Mouse (Mus musculus) midbrain, embryonic 16.5 days (tissue): Measurements from ENCODE around the gene Nup214. TPM values are rescaled to one million over a fixed set of nuclear protein-coding genes. Genes with fewer than 3 reads are reported as not detected.

Experiments used
- ATAC-seq: fragments of 200-750 bp; cut with Nextera tagmentation; 2 replicates; pipeline ENCODE4 v1.8.0; 2017; ENCODE audit warnings: moderate TSS enrichment
- H3K27ac ChIP-seq: fragments of 300-500 bp; sonication (generic); 2 replicates; pipeline ENCODE4 v1.5.1; 2014; ENCODE audit warnings: mild to moderate bottlenecking, low read length, mixed read lengths
- H3K27me3 ChIP-seq: fragments of 300-500 bp; sonication (generic); 2 replicates; pipeline ENCODE4 v1.6.1; 2014; ENCODE audit warnings: low read depth, low read length, mixed read lengths; ENCODE audit not compliant: control insufficient read depth, insufficient read depth
- H3K36me3 ChIP-seq: fragments of 300-500 bp; sonication (generic); 2 replicates; pipeline ENCODE4 v1.6.1; 2014; ENCODE audit warnings: mild to moderate bottlenecking, low read length, moderate library complexity, mixed read lengths; ENCODE audit not compliant: control insufficient read depth, insufficient read depth
- H3K4me1 ChIP-seq: fragments of 300-500 bp; sonication (generic); 2 replicates; pipeline ENCODE4 v1.6.1; 2014; ENCODE audit warnings: mild to moderate bottlenecking, low read length, mixed read lengths; ENCODE audit not compliant: control insufficient read depth, insufficient read depth
- H3K4me2 ChIP-seq: fragments of 300-500 bp; sonication (generic); 2 replicates; pipeline ENCODE4 v1.6.1; 2014; ENCODE audit warnings: mild to moderate bottlenecking, low read length, mixed read lengths
- H3K4me3 ChIP-seq: fragments of 300-500 bp; sonication (generic); 2 replicates; pipeline ENCODE4 v1.5.1; 2014; ENCODE audit warnings: low read depth, mild to moderate bottlenecking, low read length, moderate library complexity, mixed read lengths
- H3K9ac ChIP-seq: fragments of 300-500 bp; sonication (generic); 2 replicates; pipeline ENCODE4 v1.6.1; 2014; ENCODE audit warnings: low read depth, low read length, mixed read lengths
- H3K9me3 ChIP-seq: fragments of 300-500 bp; sonication (generic); replicated peaks from 2 replicates; pipeline ENCODE4 v1.6.1; 2014; ENCODE audit warnings: mild to moderate bottlenecking, low read length, mixed read lengths; ENCODE audit not compliant: control insufficient read depth, poor library complexity, severe bottlenecking
- whole genome bisulfite sequencing: fragments of 180-500 bp; shearing (Covaris S2); extraction: QIAGEN DNeasy Blood & Tissue Kit; methylation state at CpG from one replicate; pipeline ENCODE4 v1.1.7; 2014; 5-methylcytosine and 5-hydroxymethylcytosine counted together
- microRNA-seq: library from miRNA; unstranded; fragments of <30 nt; microRNA quantifications from one replicate; pipeline ENCODE4, GENCODE M21; 2017
- polyA plus RNA-seq: library from polyadenylated mRNA; unstranded; fragments of >200 nt; fragmentation: Nextera tagmentation; extraction: Ambion mirVana; gene quantifications from 2 replicates; pipeline ENCODE4 v1.2.1, GENCODE M21; 2015

Nup214 gene
- polyA plus RNA-seq, 1 experiment from 2014 or later = 63.9 TPM

DNA sequence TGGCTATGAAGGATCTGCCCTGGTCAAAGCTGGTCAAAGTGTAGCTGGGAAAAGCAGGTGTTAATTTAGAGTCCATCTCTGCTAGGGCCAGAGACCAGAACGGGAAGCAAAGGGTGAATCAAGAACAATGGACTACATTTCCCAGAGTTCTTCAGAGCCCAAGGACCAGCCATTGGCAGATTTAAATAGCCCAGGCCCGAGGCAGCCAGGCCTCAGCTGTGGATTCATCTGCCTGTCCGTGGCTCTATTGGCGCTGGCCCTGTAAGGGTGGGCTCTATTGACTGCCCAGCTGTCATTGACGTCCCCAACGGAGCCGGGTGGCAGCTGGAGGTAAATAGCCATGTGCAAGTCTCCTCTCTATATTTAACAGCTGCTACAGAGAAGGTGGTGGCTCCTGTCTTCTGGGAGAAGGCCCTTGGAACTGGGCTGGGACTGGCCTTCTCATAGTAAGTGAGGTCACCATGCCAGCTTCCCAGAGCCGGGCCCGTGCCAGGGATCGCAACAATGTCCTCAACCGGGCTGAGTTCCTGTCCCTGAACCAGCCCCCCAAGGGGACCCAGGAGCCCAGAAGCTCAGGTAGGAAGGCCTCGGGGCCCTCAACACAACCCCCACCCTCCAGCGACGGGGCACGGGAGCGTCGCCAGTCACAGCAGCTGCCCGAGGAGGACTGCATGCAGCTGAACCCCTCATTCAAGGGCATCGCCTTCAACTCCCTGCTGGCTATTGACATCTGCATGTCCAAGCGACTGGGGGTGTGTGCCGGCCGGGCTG is 121.3 kb downstream of the Nup214 start, which contains the start of gene Plpp7:
Gene Plpp7, plus strand, starts transcription at position 178 of the 771 bp plus-strand sequence.
- 38% methylated on average over 22 of the region's 22 CpGs for WGBS
- Histone ChIP-seq H3K4me2 (peak within 1 kb of the TSS; percentile 94), H3K9me3 (no peaks in the 10 kb centered on the region), H3K27ac (peak within 1 kb of the TSS; percentile 80), H3K4me1 (peaks cover 12% of the 10 kb centered on the region), H3K4me3 (peak within 1 kb of the TSS; percentile 53), H3K36me3 (peaks cover 6% of the 10 kb centered on the region; the same call in 1 of the 2 replicates), H3K27me3 (no peaks in the 10 kb centered on the region), H3K9ac (peak within 1 kb of the TSS; percentile 85)
- ATAC-seq = peak; percentile 93

- H3K4me1 ChIP-seq = peaks cover 12% of the 10 kb centered on the region
- ATAC-seq = no peak; the same call in 1 of the 2 replicates
- no peak overlapping the region for H3K27ac ChIP-seq
- no peaks in the 10 kb centered on the region for H3K27me3 ChIP-seq
- peak overlapping the region; percentile 53 for H3K4me3 ChIP-seq
- H3K36me3 ChIP-seq = peaks cover 6% of the 10 kb centered on the region; the same call in 1 of the 2 replicates
- 79% methylated on average over 10 of the region's 10 CpGs for WGBS
- H3K9me3 ChIP-seq = no peaks in the 10 kb centered on the region
- peak overlapping the region; percentile 94 for H3K4me2 ChIP-seq
- peak overlapping the region; percentile 85 for H3K9ac ChIP-seq
These were observed 121.8 kb downstream of the Nup214 start for GRCm38 (mm10) chr2:32096122-32096420.

DNA sequence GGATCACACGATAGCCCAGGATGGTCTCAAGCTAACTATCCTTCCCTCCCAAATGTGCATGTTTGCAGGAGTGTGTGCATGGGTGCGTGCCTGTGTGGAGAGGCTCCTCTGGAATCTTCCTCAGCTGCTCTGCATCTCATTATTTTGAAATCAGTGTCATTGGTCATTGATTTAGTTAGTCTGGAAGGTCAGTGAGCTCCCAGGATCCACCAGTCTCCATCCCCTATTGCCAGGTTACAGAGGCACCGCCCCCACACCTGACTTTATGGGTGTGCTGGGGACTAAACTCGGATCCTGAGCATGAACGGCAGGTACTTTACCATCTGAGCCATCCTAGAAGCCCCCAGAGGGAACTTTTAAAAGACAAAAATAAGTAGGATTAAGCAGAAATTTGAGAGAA is 128.7 kb downstream of the Nup214 start:
- Histone ChIP-seq H3K4me1 (no peaks in the 10 kb centered on the region), H3K4me2 (no peak overlapping the region), H3K36me3 (peaks cover 6% of the 10 kb centered on the region; the same call in 1 of the 2 replicates), H3K4me3 (no peak overlapping the region), H3K27me3 (no peaks in the 10 kb centered on the region), H3K9me3 (no peaks in the 10 kb centered on the region), H3K9ac (no peak overlapping the region), H3K27ac (no peak overlapping the region)
- 60% methylated on average over 5 of the region's 5 CpGs for WGBS
- ATAC-seq = no peak

DNA sequence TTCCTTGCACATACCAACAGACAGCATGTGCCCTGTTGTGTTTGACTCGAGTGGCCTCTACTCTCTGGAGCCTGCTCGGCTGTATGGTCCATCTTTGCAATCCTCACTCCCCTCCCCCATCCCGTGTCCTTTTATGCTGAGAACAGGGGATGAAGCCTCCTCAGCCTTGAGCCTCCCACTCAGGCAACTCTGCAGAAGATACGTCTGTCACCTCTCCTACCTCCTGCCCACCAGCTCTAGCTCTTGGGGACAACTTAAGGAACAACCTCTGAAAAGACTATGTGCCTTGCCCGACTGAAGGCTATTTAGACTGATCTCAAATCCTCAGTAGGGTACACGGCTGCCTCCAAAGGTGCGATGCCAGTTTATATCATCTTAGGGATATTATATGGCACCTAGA is 129.3 kb downstream of the Nup214 start:
- Histone ChIP-seq H3K9ac (no peak overlapping the region), H3K9me3 (no peaks in the 10 kb centered on the region), H3K36me3 (peaks cover 8% of the 10 kb centered on the region; the same call in 1 of the 2 replicates), H3K27ac (no peak overlapping the region), H3K4me2 (no peak overlapping the region), H3K4me3 (no peak overlapping the region), H3K27me3 (no peaks in the 10 kb centered on the region), H3K4me1 (no peaks in the 10 kb centered on the region)
- WGBS = 79% methylated on average over 7 of the region's 7 CpGs
- ATAC-seq = no peak

Small RNA genes within 50 kb of the gene (microRNA-seq; reads per million reads assigned to microRNA genes)
- gene Mir7674 = 0.52 reads per million

Other genes starting within 250 kb of the Nup214 start
- 0.14 and 0.18 TPM in 2 replicates for gene Qrfp, start 163.9 kb upstream of the Nup214 start, polyA plus RNA-seq
- 16.4 and 20.9 TPM in 2 replicates for gene Fibcd1, start 128.4 kb upstream of the Nup214 start, polyA plus RNA-seq
- gene Lamc3, start 87.1 kb upstream of the Nup214 start, polyA plus RNA-seq = 3.9 and 4.0 TPM in 2 replicates
- 27.0 and 28.3 TPM in 2 replicates for gene Aif1l, start 24.3 kb upstream of the Nup214 start, polyA plus RNA-seq
- gene Fam78a, start 110.4 kb downstream of the Nup214 start, polyA plus RNA-seq = 0.41 and 0.45 TPM in 2 replicates
- 25.0 and 28.4 TPM in 2 replicates for gene Plpp7, start 121.1 kb downstream of the Nup214 start, polyA plus RNA-seq
- gene Prrc2b, start 176.6 kb downstream of the Nup214 start, polyA plus RNA-seq = 69.8 and 77.9 TPM in 2 replicates